Mouse (Mus musculus): ENCODE data around the gene Pgf. TPM values are rescaled to one million over a fixed set of nuclear protein-coding genes. Genes with fewer than 3 reads are reported as not detected.

Gene Pgf
- polyA plus RNA-seq, 1 experiment from 2014 or later = 15.9 TPM

DNA sequence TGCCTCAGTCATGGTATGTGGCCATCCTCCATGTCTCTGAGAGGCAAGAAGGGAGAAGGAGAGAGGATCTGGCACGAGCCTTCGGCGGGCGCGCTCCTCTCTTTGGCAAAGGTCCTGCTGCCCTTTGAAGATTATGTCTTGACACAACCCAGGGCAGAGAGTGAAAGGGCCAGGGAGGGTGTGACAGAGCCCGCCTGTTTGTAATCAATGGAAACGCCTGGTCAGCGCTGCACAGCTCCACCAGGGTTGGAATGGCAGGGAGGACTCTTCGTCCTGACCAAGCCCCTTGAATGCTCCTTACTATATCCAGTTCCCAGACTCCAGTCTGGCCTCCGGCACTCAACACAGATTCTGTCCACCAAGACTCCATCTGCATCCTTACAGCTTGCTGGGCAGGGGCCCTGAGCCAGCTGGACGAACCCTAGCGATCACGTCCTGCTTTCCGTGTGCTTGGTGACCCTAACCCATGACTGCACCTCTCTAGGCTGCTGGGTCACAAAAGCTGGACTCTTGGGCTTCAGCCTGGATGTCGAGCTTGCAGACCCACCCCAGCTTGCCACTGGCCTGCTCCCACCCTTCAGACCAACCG, 2.4 kb downstream of the Pgf start:
- Histone ChIP-seq H3K36me3 (no peaks in the 10 kb centered on the region), H3K9ac (no peak overlapping the region), H3K27me3 (no peaks in the 10 kb centered on the region; the same call in 1 of the 2 replicates), H3K27ac (replicated peaks) (no peak overlapping the region), H3K4me1 (peaks cover 56% of the 10 kb centered on the region), H3K9me3 (replicated peaks) (no peaks in the 10 kb centered on the region), H3K4me3 (replicated peaks) (peak overlapping the region; percentile 42), H3K4me2 (replicated peaks) (peak overlapping the region; percentile 80)
- 44% methylated on average over 16 of the region's 16 CpGs for WGBS
- ATAC-seq (ENCODE audit: insufficient number of reproducible peaks, low FRiP score, low TSS enrichment, low read depth) = no peak

- Histone ChIP-seq H3K9me3 (replicated peaks) (no peaks in the 10 kb centered on the region), H3K36me3 (no peaks in the 10 kb centered on the region), H3K27me3 (no peaks in the 10 kb centered on the region; the same call in 1 of the 2 replicates), H3K27ac (replicated peaks) (no peak overlapping the region), H3K4me1 (peaks cover 68% of the 10 kb centered on the region), H3K4me3 (replicated peaks) (no peak overlapping the region), H3K9ac (no peak overlapping the region), H3K4me2 (replicated peaks) (0 out of 2 replicates have a peak overlapping the region, but pooled peaks have one; percentile 6)
- 50% methylated on average over 7 of the region's 7 CpGs for WGBS
- ATAC-seq (ENCODE audit: insufficient number of reproducible peaks, low FRiP score, low TSS enrichment, low read depth) = no peak
These were observed 3.6 kb downstream of the Pgf start for GRCm38 (mm10) chr12:85174016-85174415.

DNA sequence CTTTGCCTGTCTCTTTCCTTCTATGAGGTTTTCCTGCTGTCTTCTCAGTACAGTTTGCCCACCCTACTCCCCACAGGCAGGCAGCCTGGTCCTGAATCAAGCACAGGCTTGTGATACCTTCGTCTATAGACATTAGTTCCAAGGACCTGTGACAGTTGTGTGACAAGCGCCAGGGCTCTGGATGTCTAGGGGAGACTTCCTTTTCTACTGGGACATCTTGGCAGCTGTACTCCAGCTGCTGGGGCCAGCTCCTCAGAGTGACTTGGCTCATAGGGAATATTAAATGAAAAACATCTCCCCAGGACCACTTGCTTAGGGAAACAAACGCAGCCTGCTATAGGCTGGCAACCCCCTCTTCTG, 6.7 kb downstream of the Pgf start:
- no peak for ATAC-seq (ENCODE audit: insufficient number of reproducible peaks, low FRiP score, low TSS enrichment, low read depth)
- Histone ChIP-seq H3K4me2 (replicated peaks) (no peak overlapping the region), H3K4me1 (peaks cover 51% of the 10 kb centered on the region), H3K9ac (no peak overlapping the region), H3K27ac (replicated peaks) (no peak overlapping the region), H3K27me3 (no peaks in the 10 kb centered on the region; the same call in 1 of the 2 replicates), H3K4me3 (replicated peaks) (no peak overlapping the region), H3K36me3 (no peaks in the 10 kb centered on the region), H3K9me3 (replicated peaks) (no peaks in the 10 kb centered on the region)
- WGBS = 56% methylated on average over 3 of the region's 3 CpGs

GRCm38 (mm10) chr12:85170284-85170947, 7.2 kb downstream of the Pgf start:
- Histone ChIP-seq H3K4me2 (replicated peaks) (no peak overlapping the region), H3K4me3 (replicated peaks) (no peak overlapping the region), H3K27ac (replicated peaks) (peak overlapping the region; percentile 28; the same call in 1 of the 2 replicates), H3K9me3 (replicated peaks) (no peaks in the 10 kb centered on the region), H3K9ac (no peak overlapping the region), H3K27me3 (no peaks in the 10 kb centered on the region; the same call in 1 of the 2 replicates), H3K4me1 (peaks cover 46% of the 10 kb centered on the region), H3K36me3 (no peaks in the 10 kb centered on the region)
- 82% methylated on average over 11 of the region's 11 CpGs for WGBS
- no peak for ATAC-seq (ENCODE audit: insufficient number of reproducible peaks, low FRiP score, low TSS enrichment, low read depth)

- Histone ChIP-seq H3K4me2 (replicated peaks) (peak overlapping the region; percentile 43; the same call in 1 of the 2 replicates), H3K4me3 (replicated peaks) (no peak overlapping the region), H3K36me3 (no peaks in the 10 kb centered on the region), H3K4me1 (peaks cover 40% of the 10 kb centered on the region), H3K9ac (no peak overlapping the region), H3K9me3 (replicated peaks) (no peaks in the 10 kb centered on the region), H3K27ac (replicated peaks) (no peak overlapping the region; the same call in 1 of the 2 replicates), H3K27me3 (no peaks in the 10 kb centered on the region; the same call in 1 of the 2 replicates)
- WGBS = 54% methylated on average over 3 of the region's 3 CpGs
- 0 out of 2 replicates have a peak, but pooled peaks have one; percentile 22 for ATAC-seq (ENCODE audit: insufficient number of reproducible peaks, low FRiP score, low TSS enrichment, low read depth)
These were observed 7.7 kb downstream of the Pgf start for GRCm38 (mm10) chr12:85169877-85170276.

- Histone ChIP-seq H3K4me3 (replicated peaks) (peak overlapping the region; percentile 21), H3K36me3 (no peaks in the 10 kb centered on the region), H3K9ac (no peak overlapping the region), H3K4me1 (peaks cover 35% of the 10 kb centered on the region), H3K4me2 (replicated peaks) (peak overlapping the region; percentile 43), H3K27me3 (no peaks in the 10 kb centered on the region; the same call in 1 of the 2 replicates), H3K9me3 (replicated peaks) (no peaks in the 10 kb centered on the region), H3K27ac (replicated peaks) (no peak overlapping the region; the same call in 1 of the 2 replicates)
- 27% methylated on average over 27 of the region's 27 CpGs for WGBS
- ATAC-seq (ENCODE audit: insufficient number of reproducible peaks, low FRiP score, low TSS enrichment, low read depth) = peak; percentile 44; the same call in 1 of the 2 replicates
These were observed 8.3 kb downstream of the Pgf start for GRCm38 (mm10) chr12:85169117-85169858.

DNA sequence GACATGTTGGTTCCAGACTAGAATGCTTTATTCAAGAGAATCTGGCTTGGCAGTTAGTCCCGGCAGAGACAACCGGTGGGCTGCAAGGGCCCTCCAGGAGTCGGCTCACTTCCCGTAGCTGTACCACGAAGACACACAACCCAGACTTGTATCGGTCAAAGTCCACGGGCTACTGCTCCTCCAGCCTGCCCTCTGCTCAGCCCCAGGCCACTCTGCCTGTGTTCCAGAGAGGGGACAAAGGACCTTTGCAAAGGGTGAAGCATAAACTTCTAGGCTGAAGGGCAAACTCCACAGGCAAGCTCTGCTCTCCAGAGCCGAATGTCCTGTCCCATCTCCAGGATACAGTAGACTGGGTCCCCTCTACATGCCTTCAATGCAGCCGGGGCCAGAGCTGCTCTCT, 11.0 kb downstream of the Pgf start:
- no peak for ATAC-seq (ENCODE audit: insufficient number of reproducible peaks, low FRiP score, low TSS enrichment, low read depth)
- Histone ChIP-seq H3K27me3 (no peaks in the 10 kb centered on the region; the same call in 1 of the 2 replicates), H3K9ac (no peak overlapping the region), H3K4me3 (replicated peaks) (no peak overlapping the region), H3K9me3 (replicated peaks) (no peaks in the 10 kb centered on the region), H3K4me2 (replicated peaks) (no peak overlapping the region), H3K4me1 (peaks cover 25% of the 10 kb centered on the region), H3K27ac (replicated peaks) (no peak overlapping the region), H3K36me3 (no peaks in the 10 kb centered on the region)
- WGBS = 81% methylated on average over 9 of the region's 9 CpGs

GRCm38 (mm10) chr12:85164996-85165395, 12.6 kb downstream of the Pgf start:
- Histone ChIP-seq H3K27ac (replicated peaks) (no peak overlapping the region), H3K4me2 (replicated peaks) (no peak overlapping the region), H3K9me3 (replicated peaks) (no peaks in the 10 kb centered on the region), H3K9ac (no peak overlapping the region), H3K36me3 (no peaks in the 10 kb centered on the region), H3K4me1 (peaks cover 10% of the 10 kb centered on the region; the same call in 1 of the 2 replicates), H3K4me3 (replicated peaks) (no peak overlapping the region), H3K27me3 (no peaks in the 10 kb centered on the region; the same call in 1 of the 2 replicates)
- no peak for ATAC-seq (ENCODE audit: insufficient number of reproducible peaks, low FRiP score, low TSS enrichment, low read depth)
- 52% methylated on average over 5 of the region's 5 CpGs for WGBS

DNA sequence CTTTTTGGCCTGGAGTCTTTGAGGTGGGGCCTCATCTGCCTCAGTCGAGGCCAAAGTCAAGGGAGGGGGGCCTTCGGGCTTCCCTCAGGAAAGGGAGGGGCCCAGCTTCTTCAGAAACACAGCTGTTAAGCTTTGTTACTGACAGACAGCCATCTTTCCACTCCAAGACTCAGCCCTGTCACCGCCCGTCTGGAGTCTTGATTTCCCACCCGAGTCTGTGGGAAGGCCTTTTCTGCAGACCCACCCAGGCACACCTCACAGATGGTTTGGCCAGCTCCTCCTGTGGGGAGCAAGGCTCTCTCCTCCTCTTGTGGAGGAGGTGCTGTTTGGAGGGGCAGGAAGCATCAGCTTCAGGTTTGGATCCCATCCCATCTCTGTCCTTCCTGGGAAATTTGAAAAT, 18.0 kb downstream of the Pgf start:
- Histone ChIP-seq H3K4me1 (peaks cover 8% of the 10 kb centered on the region), H3K9ac (no peak overlapping the region), H3K36me3 (no peaks in the 10 kb centered on the region), H3K27ac (replicated peaks) (no peak overlapping the region), H3K27me3 (no peaks in the 10 kb centered on the region), H3K4me3 (replicated peaks) (no peak overlapping the region), H3K9me3 (replicated peaks) (no peaks in the 10 kb centered on the region), H3K4me2 (replicated peaks) (no peak overlapping the region)
- 65% methylated on average over 5 of the region's 5 CpGs for WGBS
- no peak; the same call in 1 of the 2 replicates for ATAC-seq (ENCODE audit: insufficient number of reproducible peaks, low FRiP score, low TSS enrichment, low read depth)

DNA sequence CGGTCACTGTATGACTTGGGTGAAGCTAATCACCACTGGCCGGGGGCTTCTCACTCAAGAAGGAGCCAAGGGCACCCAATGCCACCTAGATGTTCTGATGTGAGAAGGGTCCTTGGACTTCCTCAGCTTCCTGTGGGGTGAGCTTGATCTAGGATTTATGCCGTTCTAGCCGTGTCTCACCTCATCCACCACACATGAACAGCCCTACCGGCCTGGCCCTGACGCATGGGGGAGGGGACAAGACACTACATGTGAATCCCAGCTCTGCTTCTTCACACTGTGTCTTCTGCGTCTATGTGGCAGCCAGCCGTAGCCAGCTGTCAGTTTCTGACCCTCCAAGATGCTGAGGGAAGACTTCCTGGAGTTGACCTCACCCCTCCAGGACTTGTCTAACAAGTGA, 18.8 kb downstream of the Pgf start:
- peaks cover 8% of the 10 kb centered on the region for H3K4me1 ChIP-seq
- no peak overlapping the region for H3K4me3 ChIP-seq (replicated peaks)
- no peak overlapping the region for H3K4me2 ChIP-seq (replicated peaks)
- H3K27ac ChIP-seq (replicated peaks) = no peak overlapping the region
- no peaks in the 10 kb centered on the region for H3K36me3 ChIP-seq
- no peak for ATAC-seq (ENCODE audit: insufficient number of reproducible peaks, low FRiP score, low TSS enrichment, low read depth)
- WGBS = 91% methylated on average over 8 of the region's 8 CpGs
- H3K9me3 ChIP-seq (replicated peaks) = no peaks in the 10 kb centered on the region
- H3K27me3 ChIP-seq = no peaks in the 10 kb centered on the region
- H3K9ac ChIP-seq = no peak overlapping the region

- no peak overlapping the region for H3K4me2 ChIP-seq (replicated peaks)
- H3K4me3 ChIP-seq (replicated peaks) = no peak overlapping the region
- H3K9me3 ChIP-seq (replicated peaks) = no peaks in the 10 kb centered on the region
- ATAC-seq (ENCODE audit: insufficient number of reproducible peaks, low FRiP score, low TSS enrichment, low read depth) = 0 out of 2 replicates have a peak, but pooled peaks have one; percentile 51
- 76% methylated on average over 14 of the region's 14 CpGs for WGBS
- 0 out of 2 replicates have a peak overlapping the region, but pooled peaks have one; percentile 13 for H3K27ac ChIP-seq (replicated peaks)
- no peaks in the 10 kb centered on the region for H3K36me3 ChIP-seq
- H3K27me3 ChIP-seq = no peaks in the 10 kb centered on the region
- peaks cover 8% of the 10 kb centered on the region for H3K4me1 ChIP-seq
- no peak overlapping the region for H3K9ac ChIP-seq
These were observed 19.7 kb downstream of the Pgf start for GRCm38 (mm10) chr12:85157797-85158460.

Measured in embryonic facial prominence, embryonic 15.5 days (tissue).